Mouse (Mus musculus): ENCODE measurements at regions not wholly inside any gene's neighbourhood (a gene's known extent, or its start where the extent isn't known, plus 50 kb on each side); places are given as distances from the start of the nearest gene placed in this dataset.
"Not testable (repeated sequence)": the region's sequence is repeated elsewhere in the genome, so short reads cannot be mapped to it uniquely, and the experiment has no call there.

DNA sequence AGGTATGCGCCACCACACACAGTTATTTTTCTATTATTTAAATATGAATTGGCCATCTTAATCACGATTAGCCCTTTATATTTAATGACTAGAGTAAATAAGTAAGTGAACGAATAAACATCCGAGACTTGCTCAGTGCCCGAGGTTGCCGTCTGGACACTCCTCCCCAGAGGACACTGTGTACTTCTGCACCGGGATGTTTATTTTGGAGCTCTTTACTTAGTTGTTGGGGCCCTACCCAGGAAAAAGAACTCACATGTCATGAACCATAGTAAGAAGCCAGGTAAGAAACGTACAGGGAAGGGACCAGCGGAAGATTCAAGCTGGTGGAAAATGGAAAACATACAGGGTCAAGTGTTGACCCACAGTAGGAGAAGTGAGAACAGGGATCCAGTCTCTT is 89.0 kb downstream of the Akr1d1 start:
- ATAC-seq (replicated peaks; ENCODE audit: low FRiP score, poor library complexity, severe bottlenecking): no peak

DNA sequence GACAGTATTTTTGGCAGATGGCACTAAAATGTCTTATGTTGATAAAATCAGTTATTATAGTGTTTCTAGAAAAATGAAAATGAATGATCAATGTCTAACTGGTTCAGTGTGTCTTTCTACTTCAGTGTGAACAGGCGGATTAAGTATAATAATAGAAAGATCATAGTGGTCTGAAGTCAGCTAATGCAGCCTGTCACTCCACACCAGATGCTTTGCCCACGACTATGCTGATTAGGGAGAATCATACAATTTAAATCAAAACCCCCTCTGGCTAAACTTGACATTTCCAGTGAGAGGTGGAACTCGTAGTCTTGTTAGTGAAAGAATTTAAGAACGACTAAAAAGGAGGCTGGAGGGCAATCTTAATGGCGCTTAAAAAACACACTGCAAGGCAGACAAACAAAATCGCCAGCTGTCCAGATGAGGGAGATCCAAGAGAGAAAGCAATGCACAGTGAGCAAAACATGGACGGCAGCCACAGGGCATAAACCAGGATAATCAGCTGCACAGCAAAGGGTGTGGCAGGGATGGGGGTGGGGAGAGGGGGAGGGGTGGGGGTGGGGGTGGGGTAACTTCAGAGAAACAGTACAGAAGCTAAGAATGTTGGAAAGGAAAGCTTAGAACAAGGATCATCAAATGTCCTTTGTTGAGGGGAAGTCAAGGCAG is 91.5 kb downstream of the Akr1d1 start:
- ATAC-seq (replicated peaks; ENCODE audit: low FRiP score, poor library complexity, severe bottlenecking): no peak

DNA sequence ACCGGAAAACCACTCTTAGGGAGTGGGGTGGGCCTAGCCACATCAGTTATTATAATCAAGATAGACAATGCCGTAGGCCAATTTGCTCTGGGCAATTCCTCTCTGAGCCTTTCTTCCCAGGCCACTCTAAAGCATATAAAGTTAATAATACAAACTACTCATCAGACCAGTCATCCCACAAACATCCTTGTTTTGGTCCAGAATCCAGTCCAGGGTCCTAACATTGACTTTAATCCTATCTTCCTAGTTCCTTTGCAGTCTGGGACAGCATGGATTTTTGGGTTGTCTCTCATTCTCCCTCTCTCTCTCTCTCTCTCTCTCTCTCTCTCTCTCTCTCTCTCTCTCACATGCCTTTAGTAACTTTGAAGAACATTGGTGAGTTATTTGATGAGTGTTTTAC is 92.3 kb downstream of the Akr1d1 start:
- ATAC-seq (replicated peaks; ENCODE audit: low FRiP score, poor library complexity, severe bottlenecking): no peak

DNA sequence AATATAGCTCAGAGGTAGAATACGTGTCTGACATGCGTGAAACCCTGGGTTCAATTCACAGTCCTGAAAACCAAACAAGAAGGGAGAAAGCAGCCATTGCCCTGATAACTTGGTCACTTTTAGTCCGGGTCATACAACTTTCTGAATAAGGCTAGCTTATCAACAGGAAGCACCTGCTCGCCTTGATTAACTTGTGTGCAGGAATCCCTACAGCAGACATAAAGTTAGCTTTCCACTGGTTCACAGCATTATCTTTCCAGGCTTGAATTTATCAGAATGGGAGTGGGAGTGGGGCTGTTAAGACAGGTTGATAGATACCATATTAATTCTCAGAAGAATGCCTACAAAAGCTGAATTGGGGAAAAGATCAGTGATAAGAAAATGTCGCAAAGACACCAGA is 97.2 kb downstream of the Akr1d1 start:
- no peak for ATAC-seq (replicated peaks; ENCODE audit: low FRiP score, poor library complexity, severe bottlenecking)

DNA sequence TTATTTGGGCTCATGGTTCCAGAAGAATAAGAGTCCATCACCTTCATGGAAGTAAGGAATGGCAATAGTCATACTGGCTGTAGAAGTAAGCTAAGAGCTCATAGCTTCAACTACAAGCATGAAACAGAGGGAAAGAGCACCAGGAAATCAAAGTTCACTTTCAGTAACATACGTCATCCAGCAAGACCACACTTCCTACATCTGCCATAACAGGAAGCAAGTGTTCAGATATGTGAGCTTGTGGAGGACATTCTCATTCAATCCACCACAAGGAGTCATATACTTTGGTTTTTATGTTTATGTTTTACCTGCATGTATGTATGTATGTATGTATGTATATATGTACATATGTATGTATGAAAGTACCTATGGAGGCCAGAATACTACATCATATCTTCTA is 104.0 kb downstream of the Akr1d1 start:
- no peak for ATAC-seq (replicated peaks; ENCODE audit: low FRiP score, poor library complexity, severe bottlenecking)

DNA sequence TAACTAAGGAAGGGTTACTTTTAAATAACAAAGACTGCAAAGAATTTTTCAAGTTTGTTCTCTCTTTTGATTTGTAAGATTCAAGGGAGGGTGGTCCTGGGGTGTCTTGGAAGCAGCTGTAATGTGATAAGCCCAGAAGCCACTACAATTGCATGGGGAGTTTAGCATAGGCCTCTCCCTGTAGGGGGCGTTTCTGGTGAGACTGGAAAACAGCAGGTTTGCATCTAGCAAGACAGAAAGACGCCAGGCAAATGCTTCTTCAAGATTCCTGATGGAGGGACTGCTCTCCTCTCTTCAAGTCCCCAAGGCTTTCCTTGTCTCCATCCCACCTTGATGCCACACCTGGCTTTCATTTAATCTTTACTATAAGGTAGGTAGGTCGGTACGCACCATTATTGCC is 112.1 kb downstream of the Akr1d1 start:
- ATAC-seq (replicated peaks; ENCODE audit: low FRiP score, poor library complexity, severe bottlenecking): no peak

DNA sequence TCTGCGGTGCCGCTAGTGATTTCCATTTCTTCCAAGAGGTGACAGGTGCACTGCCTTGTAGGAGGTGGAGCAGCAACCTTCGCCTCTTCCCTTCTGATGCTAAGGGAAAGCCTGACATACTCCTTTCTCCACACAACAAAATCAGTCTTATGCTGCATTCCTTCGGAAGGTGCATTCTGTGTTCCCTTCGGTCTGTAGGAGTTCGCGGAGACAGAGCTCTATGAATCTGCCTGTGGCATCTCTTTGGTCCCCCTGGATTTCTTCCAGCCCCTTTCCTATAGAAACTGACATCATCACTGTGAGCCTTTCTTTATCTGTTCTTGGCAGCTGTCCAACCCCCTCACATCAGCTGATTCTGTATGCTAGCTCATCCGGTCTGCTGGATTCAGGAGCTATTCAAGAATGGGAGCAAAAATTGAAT is 112.7 kb downstream of the Akr1d1 start:
- no peak for ATAC-seq (replicated peaks; ENCODE audit: low FRiP score, poor library complexity, severe bottlenecking)

DNA sequence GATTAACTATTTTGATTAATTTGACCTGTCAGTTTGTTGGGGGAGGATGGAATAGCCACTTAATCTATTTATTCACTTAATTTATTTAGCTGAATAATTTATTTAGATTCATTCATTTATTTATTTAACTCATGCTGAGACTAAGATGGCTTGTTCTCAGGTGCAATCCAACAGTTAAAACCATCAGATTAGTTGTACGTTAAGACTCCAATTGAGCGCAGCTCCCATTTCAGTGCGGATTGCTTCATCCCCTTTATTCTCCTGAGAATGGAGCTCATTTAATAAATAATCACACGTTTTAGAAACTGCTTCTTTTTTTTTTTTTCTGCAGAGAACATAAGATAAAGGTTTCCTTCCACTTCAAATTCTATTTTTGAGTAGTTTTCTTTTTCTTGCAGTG is 113.2 kb downstream of the Akr1d1 start:
- ATAC-seq (replicated peaks; ENCODE audit: low FRiP score, poor library complexity, severe bottlenecking): no peak

DNA sequence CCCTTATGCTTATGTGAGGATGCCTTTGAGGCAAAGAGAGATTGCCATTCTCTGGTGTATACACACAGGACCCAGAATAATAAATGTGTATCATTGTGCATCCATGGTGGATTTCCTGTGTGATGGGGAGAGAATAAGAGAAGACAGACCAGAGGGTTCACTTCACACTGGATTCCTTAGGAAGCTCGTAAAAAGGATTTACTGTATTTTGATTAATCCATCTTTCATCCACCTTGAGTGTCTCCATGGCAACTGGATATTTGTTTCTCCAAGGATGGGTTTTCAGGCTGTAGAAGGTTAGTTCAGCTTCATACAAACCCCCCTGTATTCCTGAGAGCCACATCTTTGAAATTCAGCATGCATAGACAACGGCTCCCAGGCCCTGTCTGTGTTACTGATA is 113.7 kb downstream of the Akr1d1 start:
- no peak for ATAC-seq (replicated peaks; ENCODE audit: low FRiP score, poor library complexity, severe bottlenecking)

DNA sequence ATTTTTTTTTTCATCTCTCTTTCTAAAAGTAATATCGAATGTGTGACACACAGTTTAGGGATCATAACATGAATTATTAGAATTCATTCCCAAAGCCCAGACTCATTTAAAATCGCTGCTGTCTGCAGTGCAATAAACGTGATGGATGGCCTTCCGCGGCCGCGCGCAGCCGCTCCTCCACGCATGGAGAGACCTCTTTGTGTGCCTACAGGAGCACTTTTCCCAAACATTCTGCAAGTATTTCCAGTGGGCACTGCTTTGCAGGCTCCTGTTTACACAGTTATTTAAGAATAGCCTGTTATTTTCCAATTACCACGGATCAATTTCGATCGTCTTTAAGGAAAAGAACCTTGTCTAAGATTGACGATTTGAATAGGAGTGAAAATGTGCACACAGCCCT is 115.6 kb downstream of the Akr1d1 start:
- ATAC-seq (replicated peaks; ENCODE audit: low FRiP score, poor library complexity, severe bottlenecking): no peak

DNA sequence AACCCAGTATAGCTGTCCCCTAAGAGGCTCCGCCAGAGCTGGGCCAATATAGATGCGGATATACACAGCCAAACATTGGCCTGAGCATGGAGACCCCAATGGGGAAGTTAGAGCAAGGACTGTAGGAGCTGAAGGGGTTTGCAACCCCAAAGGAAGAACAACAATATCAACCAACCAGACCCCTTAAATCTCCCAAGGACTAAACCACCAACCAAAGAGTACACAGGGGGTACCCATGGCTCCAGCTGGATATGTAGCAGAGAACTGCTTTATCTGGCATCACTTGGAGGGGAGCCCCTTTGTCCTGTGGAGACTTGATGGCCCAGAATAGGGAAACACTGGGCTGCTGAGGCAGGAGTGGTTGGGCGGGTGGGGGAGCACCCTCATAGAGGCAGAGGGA is 127.3 kb downstream of the Akr1d1 start:
- ATAC-seq (replicated peaks; ENCODE audit: low FRiP score, poor library complexity, severe bottlenecking): not testable (repeated sequence)

DNA sequence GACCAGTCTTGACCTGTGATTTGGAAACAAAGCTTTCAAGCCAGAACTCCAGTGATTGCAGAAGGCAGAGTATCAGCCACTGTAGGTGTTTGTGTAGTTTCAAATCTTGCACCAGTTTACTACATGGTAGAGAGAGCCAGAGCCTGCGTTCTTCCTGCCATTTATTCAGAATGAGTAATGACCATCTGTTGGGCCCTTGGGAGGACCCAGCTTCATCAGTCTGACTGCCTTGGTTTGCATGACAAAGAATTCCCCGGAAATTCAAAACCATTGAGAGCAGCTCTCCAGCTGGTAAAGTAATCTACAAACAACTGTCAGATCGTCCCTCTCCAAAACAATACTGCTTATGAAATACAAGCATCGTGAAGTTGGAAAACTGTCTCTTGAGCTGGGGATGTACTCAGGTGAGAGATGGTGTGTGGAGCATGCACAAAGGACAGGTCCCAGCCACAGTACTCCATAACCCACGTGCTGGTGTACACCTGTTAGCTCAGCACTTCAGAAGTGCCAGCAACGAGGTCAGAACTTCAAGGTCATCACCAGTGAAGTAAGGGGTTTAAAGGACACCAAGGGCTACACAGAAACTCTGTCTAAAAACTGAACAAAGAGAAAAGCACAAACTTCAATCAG is 128.2 kb downstream of the Akr1d1 start:
- no peak for ATAC-seq (replicated peaks; ENCODE audit: low FRiP score, poor library complexity, severe bottlenecking)

DNA sequence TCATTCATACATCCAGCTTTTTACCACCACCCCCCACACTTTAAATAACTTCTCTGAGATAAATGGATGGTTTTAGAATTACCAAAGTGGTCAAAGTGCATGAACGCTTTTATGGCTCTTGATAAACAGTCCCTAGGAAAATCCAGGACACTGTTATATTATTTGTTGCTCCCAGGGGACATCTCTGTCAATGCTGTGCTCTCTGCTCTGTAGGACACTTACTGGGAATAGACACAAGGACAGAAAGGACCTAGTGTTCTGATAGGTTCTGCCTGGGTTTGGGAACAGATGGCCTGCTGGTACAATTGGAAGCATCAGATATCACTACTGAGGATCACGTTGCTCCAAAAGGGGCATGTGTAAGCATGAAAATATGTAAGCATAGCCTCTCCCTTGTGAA is 132.8 kb downstream of the Akr1d1 start:
- ATAC-seq (replicated peaks; ENCODE audit: low FRiP score, poor library complexity, severe bottlenecking): no peak

DNA sequence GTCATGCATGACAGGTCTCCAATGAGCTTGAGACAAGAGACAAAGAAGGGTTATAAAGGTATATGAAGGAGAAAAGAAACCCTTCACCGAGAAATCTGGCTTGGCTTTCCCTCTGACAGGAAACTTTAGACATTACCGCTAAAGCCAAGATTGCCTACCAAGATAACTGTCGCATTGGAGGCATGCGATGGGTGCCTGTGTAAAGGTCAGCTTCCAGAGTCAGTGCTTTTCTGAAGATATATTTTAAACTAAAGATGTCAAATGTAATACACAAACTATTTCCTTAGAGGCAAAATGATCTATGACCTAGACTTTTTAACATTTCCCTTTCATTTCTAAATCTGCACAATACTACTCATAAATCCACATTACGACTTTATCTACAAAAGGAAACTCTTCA is 135.6 kb downstream of the Akr1d1 start:
- no peak for ATAC-seq (replicated peaks; ENCODE audit: low FRiP score, poor library complexity, severe bottlenecking)

DNA sequence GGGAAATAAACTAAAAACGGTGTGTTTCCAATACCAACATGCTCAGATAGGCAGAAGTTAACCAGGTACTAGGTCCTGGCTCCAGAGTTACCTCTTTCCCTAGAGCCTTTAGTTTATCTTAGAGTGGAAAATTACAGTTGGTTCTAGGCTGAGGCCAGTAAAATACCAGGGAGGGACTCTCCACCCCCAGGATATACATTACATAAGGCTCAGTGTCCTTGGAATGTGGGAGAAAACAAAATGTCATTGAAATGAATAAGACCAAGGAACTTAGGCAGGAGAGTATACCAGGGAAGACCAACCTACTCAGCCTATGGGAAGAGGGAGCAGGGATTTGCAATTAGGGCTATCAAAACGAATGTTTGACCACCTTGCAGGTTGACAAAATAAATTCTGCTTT is 139.4 kb downstream of the Akr1d1 start:
- no peak for ATAC-seq (replicated peaks; ENCODE audit: low FRiP score, poor library complexity, severe bottlenecking)

DNA sequence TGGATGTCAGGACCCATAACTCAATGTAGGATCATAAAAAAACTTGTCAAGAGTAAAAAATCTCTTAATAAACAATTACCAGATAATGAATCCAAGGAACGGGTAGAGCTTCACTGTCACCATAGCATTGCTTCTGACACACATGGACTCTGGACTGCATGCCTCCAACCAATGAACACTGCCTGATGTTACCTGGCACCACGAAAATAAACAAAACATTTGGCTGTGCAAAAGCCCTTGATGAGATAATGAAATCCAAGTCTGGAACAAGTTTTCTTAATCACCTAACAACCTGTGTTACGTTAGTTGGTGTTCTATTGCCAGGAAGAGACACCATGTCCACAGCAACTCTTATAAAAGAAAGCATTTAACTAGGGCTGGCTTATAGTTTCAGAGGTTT is 140.7 kb downstream of the Akr1d1 start:
- no peak for ATAC-seq (replicated peaks; ENCODE audit: low FRiP score, poor library complexity, severe bottlenecking)

DNA sequence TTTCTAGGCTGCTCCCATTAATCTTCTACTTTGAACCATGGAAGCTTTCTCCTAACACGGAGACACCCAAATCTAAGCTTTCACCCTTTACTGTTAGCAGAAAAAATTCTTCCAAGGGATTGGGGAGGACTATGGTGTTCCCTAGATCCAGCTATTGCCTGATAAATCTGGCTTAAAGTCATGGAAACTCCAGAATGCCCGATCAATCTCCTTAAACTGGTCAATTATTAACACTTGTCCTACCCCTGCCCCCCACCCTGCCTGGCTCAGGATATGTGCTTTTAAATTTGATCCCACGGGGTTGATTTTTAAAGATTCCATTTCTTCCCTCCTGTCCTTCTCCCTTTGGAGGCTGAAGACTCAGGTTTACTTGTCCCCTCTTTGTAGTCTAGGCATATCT is 149.9 kb downstream of the Akr1d1 start:
- ATAC-seq (replicated peaks; ENCODE audit: low FRiP score, poor library complexity, severe bottlenecking): no peak

DNA sequence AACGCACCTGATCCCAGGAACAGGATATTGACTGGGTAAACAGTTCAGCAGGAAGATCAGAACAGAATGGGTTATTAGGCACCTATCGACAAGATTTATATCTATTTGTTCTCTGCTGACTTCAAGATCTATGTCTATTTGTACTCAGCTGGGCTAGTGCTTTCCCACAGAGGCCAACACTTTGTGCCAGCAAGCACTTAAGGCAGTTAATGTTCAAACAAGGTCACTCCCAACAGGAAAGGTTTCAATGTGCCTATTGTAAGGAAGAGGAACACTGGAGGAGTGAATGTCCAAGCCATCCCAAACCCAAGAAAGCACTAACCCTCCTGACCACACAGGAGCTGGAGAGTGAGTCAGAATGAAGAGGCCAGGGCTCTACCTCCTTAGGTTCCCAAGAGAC is 151.4 kb downstream of the Akr1d1 start:
- not testable (repeated sequence) for ATAC-seq (replicated peaks; ENCODE audit: low FRiP score, poor library complexity, severe bottlenecking)

DNA sequence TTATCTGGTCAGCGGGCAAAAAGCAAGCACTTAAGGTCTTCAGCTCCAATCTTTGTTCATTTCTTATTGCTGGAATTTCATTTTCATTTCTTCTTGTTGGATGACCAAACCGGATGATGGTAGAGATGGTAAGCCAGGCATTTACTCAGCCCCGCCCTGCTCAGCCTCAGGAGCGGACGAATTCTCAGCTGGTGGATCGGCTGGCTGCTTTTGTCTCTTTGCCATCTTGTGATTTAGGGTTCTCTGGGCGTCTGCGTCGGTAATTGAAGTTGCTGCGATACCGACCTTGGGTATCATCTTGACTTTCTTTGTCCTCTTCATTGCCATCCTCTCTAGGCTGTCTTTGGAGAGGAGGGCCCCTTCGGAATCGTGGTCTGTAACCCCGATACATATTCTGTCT is 156.1 kb downstream of the Akr1d1 start:
- no peak for ATAC-seq (replicated peaks; ENCODE audit: low FRiP score, poor library complexity, severe bottlenecking)

DNA sequence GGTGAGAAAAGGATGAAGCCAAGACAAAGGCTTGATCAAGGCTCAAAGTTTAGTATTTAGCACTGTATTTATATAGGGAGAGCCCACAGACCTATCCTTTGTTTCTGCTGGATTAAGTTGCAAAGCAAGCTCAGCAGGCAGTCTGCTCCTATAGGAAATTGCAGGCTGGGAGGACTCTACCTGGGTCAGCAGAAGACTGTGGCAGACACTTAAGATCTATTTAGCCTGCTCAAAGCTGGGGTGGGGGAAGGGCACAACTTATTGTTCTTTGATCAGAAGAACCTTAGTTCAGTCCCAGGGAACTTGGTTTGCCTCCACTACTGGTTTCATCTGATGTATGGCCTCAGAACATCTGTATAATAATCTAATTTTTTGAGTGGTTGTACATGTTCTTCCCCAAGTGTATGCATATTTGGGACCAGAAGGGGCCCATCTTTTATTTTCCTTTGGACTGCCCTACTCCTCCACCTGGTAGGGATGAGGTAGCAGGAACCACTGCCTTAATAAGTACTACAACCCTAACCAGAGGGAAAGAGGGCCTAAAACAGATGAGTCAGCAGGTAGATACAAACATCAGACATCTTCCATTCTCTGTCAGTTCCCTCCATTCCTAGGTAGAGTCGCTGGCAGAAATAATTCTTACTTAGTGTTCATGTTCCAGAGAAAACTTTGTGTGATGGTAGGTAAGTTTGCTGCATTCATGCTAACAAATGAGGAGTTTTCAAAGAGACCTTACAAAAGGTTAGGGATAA is 159.1 kb downstream of the Akr1d1 start:
- no peak for ATAC-seq (replicated peaks; ENCODE audit: low FRiP score, poor library complexity, severe bottlenecking)

DNA sequence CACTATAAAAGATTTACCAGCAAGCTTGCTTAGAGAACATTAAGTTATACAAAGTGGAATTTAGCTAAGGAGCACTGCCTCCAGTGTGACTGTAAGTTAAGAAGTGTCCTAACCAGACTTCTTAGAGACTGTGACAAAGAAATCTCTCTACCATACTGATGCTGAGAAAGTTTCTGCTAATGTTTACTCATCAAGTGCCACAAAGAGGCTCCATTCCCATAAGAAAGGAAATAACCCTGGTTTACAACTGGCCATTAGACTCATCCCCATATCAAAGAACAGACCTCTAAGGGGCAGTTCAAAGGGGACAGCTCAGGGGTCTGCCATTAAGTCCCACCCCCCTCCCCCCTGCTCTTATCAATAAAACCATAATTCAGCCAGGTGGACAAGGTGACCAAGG is 159.7 kb downstream of the Akr1d1 start:
- no peak for ATAC-seq (replicated peaks; ENCODE audit: low FRiP score, poor library complexity, severe bottlenecking)

Measured in erythroid progenitor cell, adult 5-6 weeks (primary cell).